Mouse (Mus musculus): ENCODE measurements at regions not wholly inside any gene's neighbourhood (a gene's known extent, or its start where the extent isn't known, plus 50 kb on each side); places are given as distances from the start of the nearest gene placed in this dataset.

- H3K4me1 ChIP-seq (replicated peaks): no peaks in the 10 kb centered on the region
- no peak overlapping the region for H3K27ac ChIP-seq (replicated peaks)
- no peaks in the 10 kb centered on the region for H3K36me3 ChIP-seq
- no peak for ATAC-seq (ENCODE audit: low FRiP score, low read depth)
- WGBS: 74% methylated on average over 2 of the region's 2 CpGs
- H3K4me3 ChIP-seq: no peak overlapping the region
- no peaks in the 10 kb centered on the region for H3K27me3 ChIP-seq
- no peak overlapping the region for H3K9ac ChIP-seq
- no peaks in the 10 kb centered on the region for H3K9me3 ChIP-seq
- no peak overlapping the region for H3K4me2 ChIP-seq
These were observed 456.0 kb upstream of the Mpdz start for GRCm38 (mm10) chr4:81898661-81899060.

- no peak overlapping the region for H3K4me3 ChIP-seq
- WGBS: 84% methylated on average over 5 of the region's 5 CpGs
- H3K27me3 ChIP-seq: no peaks in the 10 kb centered on the region
- H3K27ac ChIP-seq (replicated peaks): no peak overlapping the region
- no peak overlapping the region for H3K9ac ChIP-seq
- H3K4me2 ChIP-seq: no peak overlapping the region
- no peaks in the 10 kb centered on the region for H3K9me3 ChIP-seq
- no peak for ATAC-seq (ENCODE audit: low FRiP score, low read depth)
- no peaks in the 10 kb centered on the region for H3K36me3 ChIP-seq
- no peaks in the 10 kb centered on the region for H3K4me1 ChIP-seq (replicated peaks)
These were observed 454.8 kb upstream of the Mpdz start for GRCm38 (mm10) chr4:81897451-81897850.

- H3K9me3 ChIP-seq: no peaks in the 10 kb centered on the region
- no peaks in the 10 kb centered on the region for H3K4me1 ChIP-seq (replicated peaks)
- 95% methylated on average over 2 of the region's 2 CpGs for WGBS
- H3K9ac ChIP-seq: no peak overlapping the region
- no peak for ATAC-seq (ENCODE audit: low FRiP score, low read depth)
- H3K4me3 ChIP-seq: no peak overlapping the region
- H3K36me3 ChIP-seq: no peaks in the 10 kb centered on the region
- no peak overlapping the region for H3K4me2 ChIP-seq
- H3K27ac ChIP-seq (replicated peaks): no peak overlapping the region
- H3K27me3 ChIP-seq: no peaks in the 10 kb centered on the region
These were observed 426.3 kb upstream of the Mpdz start for GRCm38 (mm10) chr4:81868941-81869340.

- Histone ChIP-seq H3K4me1 (replicated peaks) (no peaks in the 10 kb centered on the region), H3K9ac (no peak overlapping the region), H3K27ac (replicated peaks) (no peak overlapping the region), H3K36me3 (no peaks in the 10 kb centered on the region), H3K4me2 (no peak overlapping the region), H3K9me3 (no peaks in the 10 kb centered on the region), H3K27me3 (no peaks in the 10 kb centered on the region), H3K4me3 (no peak overlapping the region)
- no peak for ATAC-seq (ENCODE audit: low FRiP score, low read depth)
- 61% methylated on average over 4 of the region's 4 CpGs for WGBS
These were observed 399.3 kb upstream of the Mpdz start for GRCm38 (mm10) chr4:81841642-81842494.

GRCm38 (mm10) chr4:81829972-81830371, 387.4 kb upstream of the Mpdz start:
- Histone ChIP-seq H3K36me3 (no peaks in the 10 kb centered on the region), H3K9me3 (no peaks in the 10 kb centered on the region), H3K4me2 (no peak overlapping the region), H3K27ac (replicated peaks) (no peak overlapping the region), H3K27me3 (no peaks in the 10 kb centered on the region), H3K9ac (no peak overlapping the region), H3K4me3 (no peak overlapping the region), H3K4me1 (replicated peaks) (no peaks in the 10 kb centered on the region)
- ATAC-seq (ENCODE audit: low FRiP score, low read depth): no peak
- 79% methylated on average over 3 of the region's 3 CpGs for WGBS

GRCm38 (mm10) chr4:81827453-81827852, 384.8 kb upstream of the Mpdz start:
- Histone ChIP-seq H3K27ac (replicated peaks) (no peak overlapping the region), H3K9me3 (no peaks in the 10 kb centered on the region), H3K36me3 (no peaks in the 10 kb centered on the region), H3K27me3 (no peaks in the 10 kb centered on the region), H3K4me2 (no peak overlapping the region), H3K4me3 (no peak overlapping the region), H3K4me1 (replicated peaks) (no peaks in the 10 kb centered on the region), H3K9ac (no peak overlapping the region)
- ATAC-seq (ENCODE audit: low FRiP score, low read depth): no peak
- 85% methylated on average over 4 of the region's 4 CpGs for WGBS

GRCm38 (mm10) chr4:81825966-81826365, 383.4 kb upstream of the Mpdz start:
- H3K4me3 ChIP-seq: no peak overlapping the region
- no peak overlapping the region for H3K4me2 ChIP-seq
- H3K27ac ChIP-seq (replicated peaks): no peak overlapping the region
- ATAC-seq (ENCODE audit: low FRiP score, low read depth): no peak
- no peaks in the 10 kb centered on the region for H3K27me3 ChIP-seq
- H3K36me3 ChIP-seq: no peaks in the 10 kb centered on the region
- H3K9ac ChIP-seq: no peak overlapping the region
- H3K4me1 ChIP-seq (replicated peaks): no peaks in the 10 kb centered on the region
- no peaks in the 10 kb centered on the region for H3K9me3 ChIP-seq

- H3K4me3 ChIP-seq: no peak overlapping the region
- H3K27ac ChIP-seq (replicated peaks): no peak overlapping the region
- 75% methylated on average over 3 of the region's 3 CpGs for WGBS
- no peak overlapping the region for H3K9ac ChIP-seq
- no peaks in the 10 kb centered on the region for H3K4me1 ChIP-seq (replicated peaks)
- no peaks in the 10 kb centered on the region for H3K27me3 ChIP-seq
- H3K36me3 ChIP-seq: no peaks in the 10 kb centered on the region
- H3K9me3 ChIP-seq: no peaks in the 10 kb centered on the region
- H3K4me2 ChIP-seq: no peak overlapping the region
- no peak for ATAC-seq (ENCODE audit: low FRiP score, low read depth)
These were observed 381.0 kb upstream of the Mpdz start for GRCm38 (mm10) chr4:81823566-81823965.

GRCm38 (mm10) chr4:81789274-81789673, 346.7 kb upstream of the Mpdz start:
- no peak for ATAC-seq (ENCODE audit: low FRiP score, low read depth)
- Histone ChIP-seq H3K36me3 (no peaks in the 10 kb centered on the region), H3K9ac (no peak overlapping the region), H3K9me3 (no peaks in the 10 kb centered on the region), H3K4me2 (no peak overlapping the region), H3K27me3 (no peaks in the 10 kb centered on the region), H3K4me3 (no peak overlapping the region), H3K27ac (replicated peaks) (no peak overlapping the region), H3K4me1 (replicated peaks) (no peaks in the 10 kb centered on the region)
- WGBS: 85% methylated on average over 2 of the region's 2 CpGs

GRCm38 (mm10) chr4:81788636-81789035, 346.0 kb upstream of the Mpdz start:
- Histone ChIP-seq H3K4me2 (no peak overlapping the region), H3K36me3 (no peaks in the 10 kb centered on the region)

GRCm38 (mm10) chr4:81781971-81782370, 339.4 kb upstream of the Mpdz start:
- H3K9me3 ChIP-seq: no peaks in the 10 kb centered on the region
- ATAC-seq (ENCODE audit: low FRiP score, low read depth): no peak
- no peak overlapping the region for H3K4me2 ChIP-seq
- H3K27ac ChIP-seq (replicated peaks): no peak overlapping the region
- WGBS: 88% methylated on average over 1 of the region's 1 CpGs
- H3K4me1 ChIP-seq (replicated peaks): no peaks in the 10 kb centered on the region
- H3K36me3 ChIP-seq: no peaks in the 10 kb centered on the region
- H3K27me3 ChIP-seq: no peaks in the 10 kb centered on the region
- no peak overlapping the region for H3K9ac ChIP-seq
- no peak overlapping the region for H3K4me3 ChIP-seq

More at GRCm38 (mm10) chr4:81788636-81789035, 346.0 kb upstream of the Mpdz start:
- no peak for ATAC-seq (ENCODE audit: low FRiP score, low read depth)
- no peak overlapping the region for H3K27ac ChIP-seq (replicated peaks)
- no peaks in the 10 kb centered on the region for H3K9me3 ChIP-seq
- WGBS: 83% methylated on average over 8 of the region's 8 CpGs
- H3K9ac ChIP-seq: no peak overlapping the region
- no peaks in the 10 kb centered on the region for H3K27me3 ChIP-seq
- no peaks in the 10 kb centered on the region for H3K4me1 ChIP-seq (replicated peaks)
- H3K4me3 ChIP-seq: no peak overlapping the region

- 90% methylated on average over 5 of the region's 5 CpGs for WGBS
- no peak for ATAC-seq (ENCODE audit: low FRiP score, low read depth)
- Histone ChIP-seq H3K36me3 (no peaks in the 10 kb centered on the region), H3K27ac (replicated peaks) (no peak overlapping the region), H3K4me3 (no peak overlapping the region), H3K4me2 (no peak overlapping the region), H3K4me1 (replicated peaks) (peaks cover 19% of the 10 kb centered on the region), H3K27me3 (no peaks in the 10 kb centered on the region), H3K9ac (no peak overlapping the region), H3K9me3 (no peaks in the 10 kb centered on the region)
These were observed 324.1 kb upstream of the Mpdz start for GRCm38 (mm10) chr4:81766705-81767104.
